Mouse (Mus musculus): Measurements from ENCODE around the gene Asb8. TPM values are rescaled to one million over a fixed set of nuclear protein-coding genes. Genes with fewer than 3 reads are reported as not detected.

Gene Asb8
- 59.6 and 60.2 TPM in 2 replicates for polyA plus RNA-seq (2015; fragmentation: Nextera tagmentation; extraction: Ambion mirVana)

- Histone ChIP-seq H3K4me1 (ENCODE audit: insufficient read depth, low read length) (peaks cover 28% of the 10 kb centered on the region), H3K36me3 (ENCODE audit: insufficient read depth, low read length) (no peaks in the 10 kb centered on the region), H3K4me2 (replicated peaks; ENCODE audit: low read depth, low read length) (no peak within 1 kb of the TSS), H3K4me3 (ENCODE audit: low read length) (no peak within 1 kb of the TSS), H3K9ac (replicated peaks; ENCODE audit: low read length) (no peak within 1 kb of the TSS), H3K27me3 (ENCODE audit: insufficient read depth, low read length) (peaks cover 49% of the 10 kb centered on the region), H3K27ac (ENCODE audit: low read length) (no peak within 1 kb of the TSS), H3K9me3 (ENCODE audit: low read length) (no peaks in the 10 kb centered on the region)
- 80% methylated on average over 5 of the region's 5 CpGs for WGBS
- no peak for ATAC-seq (ENCODE audit: low FRiP score, low TSS enrichment)
Measured at GRCm38 (mm10) chr15:98165525-98165924, at the start of gene Asb8. Gene Asb8, minus strand, starts transcription at chr15:98165625.

DNA sequence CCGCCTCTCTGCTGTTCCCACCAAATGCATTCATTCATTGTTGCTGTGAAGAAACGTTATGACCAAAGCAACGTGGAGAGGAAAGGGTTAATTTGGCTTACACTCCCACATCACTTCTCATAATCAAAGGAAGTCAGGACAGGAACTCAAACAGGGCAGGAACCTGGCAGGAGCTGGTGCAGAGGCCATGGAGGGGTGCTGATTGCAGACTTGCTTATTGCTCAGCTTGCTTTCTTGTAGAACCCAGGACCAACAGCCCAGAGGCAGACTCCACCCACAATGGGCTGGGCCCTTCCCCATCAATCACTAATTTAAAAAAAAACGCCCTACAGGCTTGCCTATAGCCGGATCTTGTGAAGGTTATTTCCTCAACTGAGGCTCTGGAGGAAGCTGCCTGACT is 48.7 kb upstream of the Asb8 start:
- no peak overlapping the region for H3K27ac ChIP-seq (ENCODE audit: low read length)
- H3K27me3 ChIP-seq (ENCODE audit: insufficient read depth, low read length), result no peaks in the 10 kb centered on the region
- H3K4me2 ChIP-seq (replicated peaks; ENCODE audit: low read depth, low read length), result no peak overlapping the region
- H3K9me3 ChIP-seq (ENCODE audit: low read length), result no peaks in the 10 kb centered on the region
- WGBS, result 51% methylated on average over 5 of the region's 5 CpGs
- H3K4me1 ChIP-seq (ENCODE audit: insufficient read depth, low read length), result no peaks in the 10 kb centered on the region
- no peak for ATAC-seq (ENCODE audit: low FRiP score, low TSS enrichment)
- H3K9ac ChIP-seq (replicated peaks; ENCODE audit: low read length), result no peak overlapping the region
- H3K36me3 ChIP-seq (ENCODE audit: insufficient read depth, low read length), result no peaks in the 10 kb centered on the region
- H3K4me3 ChIP-seq (ENCODE audit: low read length), result no peak overlapping the region

GRCm38 (mm10) chr15:98213336-98213870 is 48.0 kb upstream of the Asb8 start:
- no peak overlapping the region for H3K27ac ChIP-seq (ENCODE audit: low read length)

DNA sequence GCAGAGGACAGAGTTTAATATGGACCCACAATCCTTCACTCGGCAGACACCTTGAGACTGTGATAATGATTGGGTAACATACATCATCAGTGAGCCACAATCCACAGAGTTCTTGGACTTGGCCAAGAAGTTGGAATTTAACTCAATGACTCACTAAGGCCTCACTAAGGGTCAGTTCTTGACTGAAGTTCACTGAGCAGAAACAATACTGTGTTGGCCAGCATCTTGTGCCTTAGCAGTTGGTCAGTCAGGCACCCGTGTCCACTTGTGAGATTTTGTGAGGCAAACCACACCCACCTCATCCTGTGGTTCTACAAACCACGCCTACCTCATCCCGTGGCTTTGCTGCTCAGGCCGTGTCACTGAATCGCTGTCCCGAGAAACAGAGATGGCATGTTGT is 44.3 kb upstream of the Asb8 start:
- WGBS, result 76% methylated on average over 7 of the region's 7 CpGs
- Histone ChIP-seq H3K9me3 (ENCODE audit: low read length) (no peaks in the 10 kb centered on the region), H3K4me2 (replicated peaks; ENCODE audit: low read depth, low read length) (no peak overlapping the region), H3K27me3 (ENCODE audit: insufficient read depth, low read length) (no peaks in the 10 kb centered on the region), H3K4me3 (ENCODE audit: low read length) (no peak overlapping the region), H3K4me1 (ENCODE audit: insufficient read depth, low read length) (no peaks in the 10 kb centered on the region), H3K36me3 (ENCODE audit: insufficient read depth, low read length) (no peaks in the 10 kb centered on the region), H3K27ac (ENCODE audit: low read length) (no peak overlapping the region), H3K9ac (replicated peaks; ENCODE audit: low read length) (no peak overlapping the region)
- peak; percentile 81 for ATAC-seq (ENCODE audit: low FRiP score, low TSS enrichment)

More at GRCm38 (mm10) chr15:98213336-98213870, 48.0 kb upstream of the Asb8 start:
- Histone ChIP-seq H3K4me3 (ENCODE audit: low read length) (no peak overlapping the region), H3K4me2 (replicated peaks; ENCODE audit: low read depth, low read length) (no peak overlapping the region), H3K27me3 (ENCODE audit: insufficient read depth, low read length) (no peaks in the 10 kb centered on the region), H3K9me3 (ENCODE audit: low read length) (no peaks in the 10 kb centered on the region), H3K36me3 (ENCODE audit: insufficient read depth, low read length) (no peaks in the 10 kb centered on the region), H3K9ac (replicated peaks; ENCODE audit: low read length) (no peak overlapping the region), H3K4me1 (ENCODE audit: insufficient read depth, low read length) (no peaks in the 10 kb centered on the region)
- no peak for ATAC-seq (ENCODE audit: low FRiP score, low TSS enrichment)
- 63% methylated on average over 5 of the region's 5 CpGs for WGBS

GRCm38 (mm10) chr15:98195442-98195841 is 30.0 kb upstream of the Asb8 start, which contains the start of gene Olfr288:
Gene Olfr288, minus strand, starts transcription at chr15:98195542.
- Histone ChIP-seq H3K27me3 (ENCODE audit: insufficient read depth, low read length) (no peaks in the 10 kb centered on the region), H3K4me1 (ENCODE audit: insufficient read depth, low read length) (no peaks in the 10 kb centered on the region), H3K4me2 (replicated peaks; ENCODE audit: low read depth, low read length) (no peak within 1 kb of the TSS), H3K9ac (replicated peaks; ENCODE audit: low read length) (no peak within 1 kb of the TSS), H3K36me3 (ENCODE audit: insufficient read depth, low read length) (no peaks in the 10 kb centered on the region), H3K27ac (ENCODE audit: low read length) (no peak within 1 kb of the TSS), H3K9me3 (ENCODE audit: low read length) (no peaks in the 10 kb centered on the region), H3K4me3 (ENCODE audit: low read length) (no peak within 1 kb of the TSS)
- ATAC-seq (ENCODE audit: low FRiP score, low TSS enrichment), result no peak
- WGBS, result 61% methylated on average over 3 of the region's 3 CpGs

DNA sequence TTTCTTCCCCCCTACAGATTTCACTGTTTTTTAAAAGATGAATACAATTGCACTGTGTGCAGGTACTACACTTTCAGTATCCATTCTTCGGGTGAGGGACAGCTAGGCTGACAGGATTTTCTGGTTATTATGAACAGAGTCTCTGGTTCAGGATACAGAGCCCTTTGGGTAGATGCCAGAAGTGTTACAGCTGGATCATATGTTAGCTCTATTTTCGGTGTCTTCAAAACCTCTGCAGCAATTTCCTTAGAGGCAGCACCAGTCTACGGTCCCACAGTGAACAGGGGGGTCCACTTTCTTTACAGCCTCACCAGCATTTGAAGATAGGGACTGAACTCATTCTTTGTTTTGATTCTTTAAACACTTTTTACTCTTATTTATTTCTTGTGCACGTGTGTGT is 19.0 kb upstream of the Asb8 start:
- Histone ChIP-seq H3K4me2 (replicated peaks; ENCODE audit: low read depth, low read length) (no peak overlapping the region), H3K36me3 (ENCODE audit: insufficient read depth, low read length) (no peaks in the 10 kb centered on the region), H3K9me3 (ENCODE audit: low read length) (no peaks in the 10 kb centered on the region), H3K4me1 (ENCODE audit: insufficient read depth, low read length) (peaks cover 18% of the 10 kb centered on the region), H3K27ac (ENCODE audit: low read length) (no peak overlapping the region), H3K4me3 (ENCODE audit: low read length) (no peak overlapping the region), H3K27me3 (ENCODE audit: insufficient read depth, low read length) (no peaks in the 10 kb centered on the region), H3K9ac (replicated peaks; ENCODE audit: low read length) (no peak overlapping the region)
- 69% methylated on average over 4 of the region's 4 CpGs for WGBS
- no peak for ATAC-seq (ENCODE audit: low FRiP score, low TSS enrichment)

- H3K27ac ChIP-seq (ENCODE audit: low read length), result no peak overlapping the region; the same call in 1 of the 2 replicates
- peaks cover 18% of the 10 kb centered on the region for H3K4me1 ChIP-seq (ENCODE audit: insufficient read depth, low read length)
- H3K4me3 ChIP-seq (ENCODE audit: low read length), result no peak overlapping the region
- peak; percentile 9; the same call in 1 of the 2 replicates for ATAC-seq (ENCODE audit: low FRiP score, low TSS enrichment)
- 44% methylated on average over 12 of the region's 12 CpGs for whole genome bisulfite sequencing
- no peak overlapping the region for H3K9ac ChIP-seq (replicated peaks; ENCODE audit: low read length)
- peak overlapping the region; percentile 81 for H3K4me2 ChIP-seq (replicated peaks; ENCODE audit: low read depth, low read length)
- H3K27me3 ChIP-seq (ENCODE audit: insufficient read depth, low read length), result peaks cover 1% of the 10 kb centered on the region; the same call in 1 of the 2 replicates
- no peaks in the 10 kb centered on the region for H3K9me3 ChIP-seq (ENCODE audit: low read length)
- no peaks in the 10 kb centered on the region for H3K36me3 ChIP-seq (ENCODE audit: insufficient read depth, low read length)
Measured at GRCm38 (mm10) chr15:98181856-98182570, 16.6 kb upstream of the Asb8 start.

DNA sequence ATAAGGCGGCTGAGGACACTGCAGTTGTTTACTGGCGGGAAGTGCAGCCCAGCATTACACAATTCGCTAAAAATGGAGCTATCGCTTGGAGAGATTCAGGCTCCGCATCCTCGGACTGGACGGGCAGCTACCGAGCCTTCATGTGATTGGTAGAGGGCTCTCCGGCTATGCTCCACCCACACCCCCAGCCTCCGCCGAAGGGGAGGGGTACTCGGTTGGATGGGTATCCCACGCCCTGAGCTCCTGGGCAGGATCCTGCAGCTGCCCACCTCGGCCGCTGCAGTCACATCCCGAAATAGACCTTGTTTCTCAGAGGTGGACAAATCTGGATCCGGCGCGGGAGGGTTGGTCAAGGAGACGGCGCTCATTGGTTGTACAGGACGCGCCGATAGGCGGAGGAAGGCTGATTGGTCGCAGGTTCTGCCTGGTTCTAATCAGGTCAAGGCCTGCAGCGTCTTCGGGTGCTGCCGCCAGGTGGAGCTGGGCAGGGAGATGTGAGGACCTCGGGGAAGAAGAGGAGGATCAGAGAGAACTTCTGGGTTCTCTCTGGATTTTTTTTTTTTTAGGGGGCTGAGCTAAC is 15.8 kb upstream of the Asb8 start:
- H3K27me3 ChIP-seq (ENCODE audit: insufficient read depth, low read length), result peaks cover 5% of the 10 kb centered on the region; the same call in 1 of the 2 replicates
- WGBS, result under 1% methylated on average over 30 of the region's 30 CpGs
- peak; percentile 98 for ATAC-seq (ENCODE audit: low FRiP score, low TSS enrichment)
- H3K27ac ChIP-seq (ENCODE audit: low read length), result peak overlapping the region; percentile 75
- H3K36me3 ChIP-seq (ENCODE audit: insufficient read depth, low read length), result no peaks in the 10 kb centered on the region
- no peaks in the 10 kb centered on the region for H3K9me3 ChIP-seq (ENCODE audit: low read length)
- peak overlapping the region; percentile 81 for H3K4me2 ChIP-seq (replicated peaks; ENCODE audit: low read depth, low read length)
- peak overlapping the region; percentile 54 for H3K9ac ChIP-seq (replicated peaks; ENCODE audit: low read length)
- peaks cover 18% of the 10 kb centered on the region for H3K4me1 ChIP-seq (ENCODE audit: insufficient read depth, low read length)
- peak overlapping the region; percentile 58 for H3K4me3 ChIP-seq (ENCODE audit: low read length)

- H3K4me2 ChIP-seq (replicated peaks; ENCODE audit: low read depth, low read length), result peak overlapping the region; percentile 81
- H3K27me3 ChIP-seq (ENCODE audit: insufficient read depth, low read length), result peaks cover 5% of the 10 kb centered on the region; the same call in 1 of the 2 replicates
- peak overlapping the region; percentile 54 for H3K9ac ChIP-seq (replicated peaks; ENCODE audit: low read length)
- H3K9me3 ChIP-seq (ENCODE audit: low read length), result no peaks in the 10 kb centered on the region
- H3K36me3 ChIP-seq (ENCODE audit: insufficient read depth, low read length), result no peaks in the 10 kb centered on the region
- peak overlapping the region; percentile 75 for H3K27ac ChIP-seq (ENCODE audit: low read length)
- H3K4me3 ChIP-seq (ENCODE audit: low read length), result peak overlapping the region; percentile 58
- peaks cover 18% of the 10 kb centered on the region for H3K4me1 ChIP-seq (ENCODE audit: insufficient read depth, low read length)
- ATAC-seq (ENCODE audit: low FRiP score, low TSS enrichment), result no peak
- 4% methylated on average over 26 of the region's 26 CpGs for WGBS
Measured at GRCm38 (mm10) chr15:98180567-98181131, 15.2 kb upstream of the Asb8 start.

Data from kidney, embryonic 16.5 days (tissue).